Mouse (Mus musculus): ENCODE measurements around the gene H2al2a. TPM values are rescaled to one million over a fixed set of nuclear protein-coding genes. Genes with fewer than 3 reads are reported as not detected.

The H2al2a gene
- polyA plus RNA-seq (2014; fragmentation: Nextera tagmentation; extraction: Ambion mirVana) = not detected in 2 replicates

- no peak within 1 kb of the TSS for H3K4me3 ChIP-seq (ENCODE audit: low read depth, low read length)
- no peak for ATAC-seq (replicated peaks; ENCODE audit: insufficient number of reproducible peaks, low FRiP score, low TSS enrichment)
- H3K4me2 ChIP-seq = no peak within 1 kb of the TSS
- no peaks in the 10 kb centered on the region for H3K4me1 ChIP-seq (ENCODE audit: control insufficient read depth, insufficient read depth, low read length)
- H3K9me3 ChIP-seq (replicated peaks; ENCODE audit: control insufficient read depth, low read length) = no peaks in the 10 kb centered on the region
- H3K36me3 ChIP-seq (ENCODE audit: control insufficient read depth, insufficient read depth, low read length) = no peaks in the 10 kb centered on the region
- H3K27me3 ChIP-seq (ENCODE audit: control insufficient read depth, insufficient read depth, low read length) = no peaks in the 10 kb centered on the region
- no peak within 1 kb of the TSS for H3K9ac ChIP-seq (ENCODE audit: low read depth, low read length)
- no peak within 1 kb of the TSS for H3K27ac ChIP-seq (ENCODE audit: low read depth, low read length)
Observed at GRCm38 (mm10) chr2:17996858-17997257, at the start of gene H2al2a. H2al2a (minus strand) TSS chr2:17996958.

DNA sequence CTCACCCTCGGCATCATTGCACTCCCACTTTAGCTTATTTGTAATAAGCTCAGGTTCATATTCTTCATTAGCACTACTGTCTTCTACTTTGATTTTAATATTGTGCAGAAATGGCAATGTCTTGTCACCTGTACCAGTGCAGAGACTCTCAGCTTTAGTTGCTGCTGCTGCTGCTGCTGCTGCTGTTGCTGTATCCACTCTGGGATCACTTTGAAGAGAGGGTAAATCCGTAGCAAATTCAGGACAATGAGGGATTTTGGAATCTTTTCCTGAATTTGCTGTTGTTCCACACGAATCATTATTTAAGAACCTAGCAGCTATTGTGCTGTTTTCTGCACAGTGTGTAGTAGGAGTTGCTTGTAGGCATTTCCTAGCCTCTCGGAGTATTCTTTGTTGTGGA lies 49.4 kb upstream of the H2al2a start:
- peak overlapping the region; percentile 100 for H3K27ac ChIP-seq (ENCODE audit: low read depth, low read length)
- H3K4me1 ChIP-seq (ENCODE audit: control insufficient read depth, insufficient read depth, low read length) = peaks cover 24% of the 10 kb centered on the region
- H3K4me2 ChIP-seq = peak overlapping the region; percentile 95
- 3% methylated on average over 4 of the region's 4 CpGs for WGBS (ENCODE audit: insufficient replicate concordance)
- H3K9ac ChIP-seq (ENCODE audit: low read depth, low read length) = peak overlapping the region; percentile 100
- ATAC-seq (replicated peaks; ENCODE audit: insufficient number of reproducible peaks, low FRiP score, low TSS enrichment) = no peak
- no peaks in the 10 kb centered on the region for H3K27me3 ChIP-seq (ENCODE audit: control insufficient read depth, insufficient read depth, low read length)
- H3K36me3 ChIP-seq (ENCODE audit: control insufficient read depth, insufficient read depth, low read length) = no peaks in the 10 kb centered on the region
- H3K4me3 ChIP-seq (ENCODE audit: low read depth, low read length) = peak overlapping the region; percentile 92
- H3K9me3 ChIP-seq (replicated peaks; ENCODE audit: control insufficient read depth, low read length) = no peaks in the 10 kb centered on the region

DNA sequence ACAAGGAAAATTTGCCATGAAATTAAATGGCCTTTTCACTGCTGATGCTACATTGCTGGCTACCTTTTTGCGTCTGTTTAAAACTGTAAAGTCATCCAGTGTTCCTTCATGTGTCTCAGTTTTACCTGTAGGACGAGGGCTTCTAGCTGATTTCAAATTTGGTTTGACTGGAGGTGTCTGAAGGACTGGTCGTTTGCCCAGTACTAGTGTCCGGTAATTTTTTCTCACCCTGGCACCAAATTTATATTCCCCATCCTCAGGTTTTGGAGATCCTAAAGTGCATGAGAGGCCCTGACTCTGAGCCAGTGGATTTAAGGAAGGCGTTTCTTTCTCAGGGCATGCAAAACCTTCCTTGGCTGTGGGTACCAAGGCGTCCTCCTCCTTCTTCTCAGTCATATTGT lies 49.0 kb upstream of the H2al2a start:
- H3K27ac ChIP-seq (ENCODE audit: low read depth, low read length) = peak overlapping the region; percentile 100

DNA sequence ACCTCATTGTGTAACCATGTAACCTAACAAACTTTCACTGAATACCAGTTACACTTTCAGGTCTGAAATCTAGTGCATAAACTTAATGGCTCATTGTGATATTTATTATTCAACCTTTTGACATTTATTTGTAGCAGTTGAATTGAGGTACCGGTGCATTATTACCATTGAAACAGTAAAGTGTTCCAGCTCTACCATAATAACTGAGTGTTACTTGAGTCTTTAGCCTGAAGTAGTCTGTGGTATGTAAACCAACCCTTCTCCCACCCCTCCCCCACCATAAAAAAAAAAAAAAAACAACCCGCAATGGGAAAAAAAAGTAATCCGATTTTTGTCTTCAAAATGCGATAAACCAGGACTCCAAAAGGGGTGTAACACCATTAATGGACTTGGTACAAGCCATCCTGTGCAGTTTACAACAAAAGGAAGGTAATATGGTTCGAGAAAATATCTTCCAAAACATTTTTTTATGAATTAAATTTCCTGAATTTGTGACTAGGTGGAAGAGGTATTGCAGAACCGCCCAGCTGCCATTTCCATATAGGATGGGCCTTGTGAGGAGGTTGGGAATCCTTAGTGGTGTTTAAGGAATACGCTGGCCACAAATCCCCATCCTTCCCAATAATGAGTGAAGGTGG lies 48.5 kb upstream of the H2al2a start:
- Histone ChIP-seq H3K4me1 (ENCODE audit: control insufficient read depth, insufficient read depth, low read length) (peaks cover 33% of the 10 kb centered on the region), H3K9ac (ENCODE audit: low read depth, low read length) (peak overlapping the region; percentile 100), H3K9me3 (replicated peaks; ENCODE audit: control insufficient read depth, low read length) (no peaks in the 10 kb centered on the region), H3K27me3 (ENCODE audit: control insufficient read depth, insufficient read depth, low read length) (no peaks in the 10 kb centered on the region), H3K27ac (ENCODE audit: low read depth, low read length) (peak overlapping the region; percentile 100), H3K36me3 (ENCODE audit: control insufficient read depth, insufficient read depth, low read length) (no peaks in the 10 kb centered on the region), H3K4me2 (peak overlapping the region; percentile 95), H3K4me3 (ENCODE audit: low read depth, low read length) (peak overlapping the region; percentile 92)
- 16% methylated on average over 7 of the region's 7 CpGs for WGBS (ENCODE audit: insufficient replicate concordance)
- no peak for ATAC-seq (replicated peaks; ENCODE audit: insufficient number of reproducible peaks, low FRiP score, low TSS enrichment)

More for the DNA sequence above, 49.0 kb upstream of the H2al2a start:
- Histone ChIP-seq H3K9me3 (replicated peaks; ENCODE audit: control insufficient read depth, low read length) (no peaks in the 10 kb centered on the region), H3K36me3 (ENCODE audit: control insufficient read depth, insufficient read depth, low read length) (no peaks in the 10 kb centered on the region), H3K9ac (ENCODE audit: low read depth, low read length) (peak overlapping the region; percentile 100), H3K4me1 (ENCODE audit: control insufficient read depth, insufficient read depth, low read length) (peaks cover 28% of the 10 kb centered on the region), H3K4me3 (ENCODE audit: low read depth, low read length) (peak overlapping the region; percentile 92), H3K4me2 (peak overlapping the region; percentile 95), H3K27me3 (ENCODE audit: control insufficient read depth, insufficient read depth, low read length) (no peaks in the 10 kb centered on the region)
- WGBS (ENCODE audit: insufficient replicate concordance) = 12% methylated on average over 6 of the region's 6 CpGs
- ATAC-seq (replicated peaks; ENCODE audit: insufficient number of reproducible peaks, low FRiP score, low TSS enrichment) = no peak

DNA sequence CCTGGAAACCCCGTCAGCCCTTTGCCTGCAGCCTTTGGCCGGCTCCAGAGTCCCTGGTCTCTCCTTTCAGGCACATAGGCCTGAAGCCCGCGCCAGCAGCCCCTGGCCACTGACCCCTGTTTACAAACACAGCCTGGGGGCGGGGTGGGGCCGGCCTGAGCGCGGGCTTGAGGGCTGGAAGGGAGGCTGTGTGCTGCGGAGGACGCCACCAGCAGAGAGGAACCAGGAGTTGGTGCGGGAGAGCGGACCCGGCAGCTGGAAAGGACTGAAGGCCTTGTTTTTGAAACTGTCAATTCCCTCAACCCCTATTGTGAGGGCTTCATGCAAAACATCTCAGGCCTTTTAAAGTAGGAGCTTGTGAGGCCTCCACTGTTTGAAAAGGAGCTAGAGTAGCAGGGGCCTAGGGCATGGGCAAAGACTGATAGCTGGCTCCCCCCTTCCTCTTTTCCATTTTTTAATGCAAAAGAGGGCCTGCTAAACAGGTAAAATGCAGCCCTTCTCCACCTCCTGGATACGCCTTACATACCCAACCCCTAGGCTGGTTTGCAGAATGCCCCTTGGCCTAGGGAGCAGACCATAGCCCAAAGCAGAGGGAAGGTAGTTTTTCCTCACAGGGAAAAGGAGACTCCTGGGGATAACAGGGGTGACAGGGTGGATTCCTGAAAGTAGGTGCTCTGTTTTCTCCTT lies 44.6 kb upstream of the H2al2a start:
- peak overlapping the region; percentile 42 for H3K4me3 ChIP-seq (ENCODE audit: low read depth, low read length)
- 13% methylated on average over 14 of the region's 14 CpGs for WGBS (ENCODE audit: insufficient replicate concordance)
- ATAC-seq (replicated peaks; ENCODE audit: insufficient number of reproducible peaks, low FRiP score, low TSS enrichment) = peak; percentile 52; the same call in 1 of the 2 replicates

GRCm38 (mm10) chr2:18040347-18041160 lies 43.8 kb upstream of the H2al2a start:
- Histone ChIP-seq H3K4me1 (ENCODE audit: control insufficient read depth, insufficient read depth, low read length) (peaks cover 51% of the 10 kb centered on the region), H3K36me3 (ENCODE audit: control insufficient read depth, insufficient read depth, low read length) (no peaks in the 10 kb centered on the region), H3K9ac (ENCODE audit: low read depth, low read length) (peak overlapping the region; percentile 88), H3K4me3 (ENCODE audit: low read depth, low read length) (peak overlapping the region; percentile 42), H3K27ac (ENCODE audit: low read depth, low read length) (peak overlapping the region; percentile 70), H3K9me3 (replicated peaks; ENCODE audit: control insufficient read depth, low read length) (no peaks in the 10 kb centered on the region), H3K27me3 (ENCODE audit: control insufficient read depth, insufficient read depth, low read length) (no peaks in the 10 kb centered on the region), H3K4me2 (peak overlapping the region; percentile 81)
- 30% methylated on average over 27 of the region's 27 CpGs for WGBS (ENCODE audit: insufficient replicate concordance)
- peak; percentile 29; the same call in 1 of the 2 replicates for ATAC-seq (replicated peaks; ENCODE audit: insufficient number of reproducible peaks, low FRiP score, low TSS enrichment)

More for the DNA sequence above, 44.6 kb upstream of the H2al2a start:
- H3K4me1 ChIP-seq (ENCODE audit: control insufficient read depth, insufficient read depth, low read length) = peaks cover 51% of the 10 kb centered on the region
- no peaks in the 10 kb centered on the region for H3K9me3 ChIP-seq (replicated peaks; ENCODE audit: control insufficient read depth, low read length)
- H3K27ac ChIP-seq (ENCODE audit: low read depth, low read length) = peak overlapping the region; percentile 70
- H3K4me2 ChIP-seq = peak overlapping the region; percentile 81
- H3K36me3 ChIP-seq (ENCODE audit: control insufficient read depth, insufficient read depth, low read length) = no peaks in the 10 kb centered on the region
- no peaks in the 10 kb centered on the region for H3K27me3 ChIP-seq (ENCODE audit: control insufficient read depth, insufficient read depth, low read length)
- peak overlapping the region; percentile 88 for H3K9ac ChIP-seq (ENCODE audit: low read depth, low read length)

DNA sequence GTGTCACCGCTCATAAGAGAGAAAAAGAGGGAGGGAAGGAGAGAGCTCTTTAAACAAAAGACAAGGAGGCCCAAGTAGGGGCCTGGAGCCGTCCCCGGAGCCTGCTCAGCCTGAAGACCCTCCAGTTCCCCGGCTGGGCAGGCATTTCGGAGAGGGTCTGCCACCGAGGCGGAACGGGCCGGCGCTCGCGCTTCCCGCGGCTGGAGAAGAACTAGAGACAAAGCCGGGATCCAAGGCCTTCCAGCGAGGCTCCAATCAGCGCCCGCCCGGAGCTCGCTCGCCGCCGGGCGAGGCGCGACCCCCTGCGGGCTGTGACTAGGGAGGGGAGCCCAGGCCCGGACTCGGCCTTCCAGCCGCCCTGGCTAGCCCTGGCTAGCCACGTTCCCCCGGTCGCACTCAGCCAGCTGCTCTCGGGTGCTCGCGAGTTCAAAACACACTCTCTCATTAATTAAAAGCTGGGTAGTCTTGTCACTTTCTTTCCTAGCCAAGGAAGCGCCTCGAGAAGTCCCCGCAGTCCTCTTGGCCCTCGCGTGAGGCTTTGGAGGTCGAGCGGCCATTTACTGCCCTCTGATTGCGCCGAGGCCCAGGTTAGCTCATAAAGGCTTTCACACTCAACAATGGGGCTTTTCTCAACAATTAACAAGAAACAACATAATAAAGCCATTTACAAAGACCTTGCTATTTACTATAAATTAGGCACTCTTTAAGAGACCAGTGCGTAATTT lies 43.0 kb upstream of the H2al2a start:
- no peaks in the 10 kb centered on the region for H3K9me3 ChIP-seq (replicated peaks; ENCODE audit: control insufficient read depth, low read length)
- WGBS (ENCODE audit: insufficient replicate concordance) = 7% methylated on average over 46 of the region's 46 CpGs
- H3K4me2 ChIP-seq = peak overlapping the region; percentile 81
- ATAC-seq (replicated peaks; ENCODE audit: insufficient number of reproducible peaks, low FRiP score, low TSS enrichment) = 0 out of 2 replicates have a peak, but pooled peaks have one; percentile 58
- no peaks in the 10 kb centered on the region for H3K36me3 ChIP-seq (ENCODE audit: control insufficient read depth, insufficient read depth, low read length)
- peak overlapping the region; percentile 42 for H3K4me3 ChIP-seq (ENCODE audit: low read depth, low read length)
- peaks cover 51% of the 10 kb centered on the region for H3K4me1 ChIP-seq (ENCODE audit: control insufficient read depth, insufficient read depth, low read length)
- peak overlapping the region; percentile 70 for H3K27ac ChIP-seq (ENCODE audit: low read depth, low read length)
- H3K9ac ChIP-seq (ENCODE audit: low read depth, low read length) = peak overlapping the region; percentile 88
- H3K27me3 ChIP-seq (ENCODE audit: control insufficient read depth, insufficient read depth, low read length) = no peaks in the 10 kb centered on the region

GRCm38 (mm10) chr2:18038895-18039371 lies 42.2 kb upstream of the H2al2a start:
- Histone ChIP-seq H3K4me1 (ENCODE audit: control insufficient read depth, insufficient read depth, low read length) (peaks cover 51% of the 10 kb centered on the region), H3K27ac (ENCODE audit: low read depth, low read length) (peak overlapping the region; percentile 2; the same call in 1 of the 2 replicates), H3K36me3 (ENCODE audit: control insufficient read depth, insufficient read depth, low read length) (no peaks in the 10 kb centered on the region), H3K4me3 (ENCODE audit: low read depth, low read length) (no peak overlapping the region), H3K9me3 (replicated peaks; ENCODE audit: control insufficient read depth, low read length) (no peaks in the 10 kb centered on the region), H3K4me2 (peak overlapping the region; percentile 81), H3K27me3 (ENCODE audit: control insufficient read depth, insufficient read depth, low read length) (no peaks in the 10 kb centered on the region), H3K9ac (ENCODE audit: low read depth, low read length) (peak overlapping the region; percentile 88)
- 38% methylated on average over 10 of the region's 10 CpGs for WGBS (ENCODE audit: insufficient replicate concordance)
- ATAC-seq (replicated peaks; ENCODE audit: insufficient number of reproducible peaks, low FRiP score, low TSS enrichment) = no peak

All from heart, embryonic 11.5 days (tissue).